Mouse (Mus musculus): Measurements from ENCODE around the gene Krt19. TPM values are rescaled to one million over a fixed set of nuclear protein-coding genes. Genes with fewer than 3 reads are reported as not detected.
A peak's percentile ranks its signal among the peaks of the same experiment; 100 is the strongest.

The Krt19 gene
- total and polyA plus RNA-seq, 2 experiments: 2.4 to 4.5 TPM

DNA sequence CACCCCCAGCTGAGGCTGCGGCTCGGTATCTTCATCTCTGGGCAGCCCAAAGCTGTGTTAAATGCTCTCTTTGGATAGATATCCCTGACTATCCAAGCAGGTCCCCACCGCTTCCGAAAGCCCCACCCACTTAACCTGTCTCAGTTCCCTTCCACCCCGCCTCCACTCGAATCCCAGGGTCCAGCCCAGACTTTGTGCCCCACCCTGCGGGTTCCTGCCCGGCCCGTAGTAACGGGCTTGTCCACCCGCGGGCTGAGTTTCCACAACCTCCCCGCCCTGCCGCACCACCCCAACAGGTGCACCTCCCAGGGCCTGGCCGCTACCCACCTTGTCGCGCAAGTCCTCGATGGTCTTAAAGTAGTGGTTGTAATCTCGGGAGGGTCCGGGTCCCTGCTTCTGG, 3.4 kb downstream of the Krt19 start:
- Histone ChIP-seq H3K4me3 (ENCODE audit: insufficient read depth, low read depth, low read length) (peak overlapping the region; percentile 51; the same call in 1 of the 2 replicates), H3K36me3 (ENCODE audit: control insufficient read depth, insufficient read depth, low read length) (no peaks in the 10 kb centered on the region), H3K27ac (replicated peaks; ENCODE audit: insufficient read depth, low read depth, low read length) (no peak overlapping the region; the same call in 1 of the 2 replicates), H3K79me2 (ENCODE audit: control insufficient read depth, insufficient read depth, low read length) (no peaks in the 10 kb centered on the region), H3K4me1 (ENCODE audit: control insufficient read depth, insufficient read depth, low read length) (no peaks in the 10 kb centered on the region), H3K27me3 (ENCODE audit: control insufficient read depth, insufficient read depth, low read length) (peaks cover 8% of the 10 kb centered on the region), H3K9ac (ENCODE audit: low read depth, low read length) (no peak overlapping the region)
- 4% methylated on average over 20 of the region's 20 CpGs for WGBS
- no peak for DNase-seq (ENCODE audit: extremely low read depth, low read depth, low spot score)
- TF ChIP-seq POLR2A (IDR thresholded peaks at IDR 0.05; ENCODE audit: extremely low read depth, insufficient read depth, low read length) (no peak), CTCF (IDR thresholded peaks at IDR 0.05; ENCODE audit: low read depth, low read length) (no peak)

DNA sequence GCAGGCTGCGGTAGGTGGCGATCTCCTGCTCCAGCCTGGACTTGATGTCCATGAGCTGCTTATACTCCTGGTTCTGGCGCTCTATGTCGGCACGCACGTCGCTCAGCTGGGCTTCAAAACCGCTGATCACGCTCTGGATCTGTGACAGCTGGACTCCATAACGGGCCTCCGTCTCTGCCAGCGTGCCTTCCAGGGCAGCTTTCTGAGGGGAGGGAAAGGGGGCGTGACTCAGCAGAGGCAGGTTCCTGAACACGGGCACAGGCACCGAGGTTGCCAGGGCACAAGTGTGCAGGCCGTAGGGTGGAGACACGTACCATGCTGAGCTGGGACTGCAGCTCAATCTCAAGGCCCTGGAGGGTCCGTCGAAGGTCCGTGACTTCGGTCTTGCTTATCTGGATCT, 7.5 kb downstream of the Krt19 start:
- Histone ChIP-seq H3K27ac (replicated peaks; ENCODE audit: insufficient read depth, low read depth, low read length) (no peak overlapping the region), H3K27me3 (ENCODE audit: control insufficient read depth, insufficient read depth, low read length) (peaks cover 8% of the 10 kb centered on the region), H3K9ac (ENCODE audit: low read depth, low read length) (no peak overlapping the region), H3K4me1 (ENCODE audit: control insufficient read depth, insufficient read depth, low read length) (no peaks in the 10 kb centered on the region), H3K4me3 (ENCODE audit: insufficient read depth, low read depth, low read length) (no peak overlapping the region), H3K36me3 (ENCODE audit: control insufficient read depth, insufficient read depth, low read length) (no peaks in the 10 kb centered on the region), H3K79me2 (ENCODE audit: control insufficient read depth, insufficient read depth, low read length) (no peaks in the 10 kb centered on the region)
- WGBS: 83% methylated on average over 21 of the region's 21 CpGs
- DNase-seq (ENCODE audit: extremely low read depth, low read depth, low spot score): no peak
- TF ChIP-seq CTCF (IDR thresholded peaks at IDR 0.05; ENCODE audit: low read depth, low read length) (no peak), POLR2A (IDR thresholded peaks at IDR 0.05; ENCODE audit: extremely low read depth, insufficient read depth, low read length) (no peak)

DNA sequence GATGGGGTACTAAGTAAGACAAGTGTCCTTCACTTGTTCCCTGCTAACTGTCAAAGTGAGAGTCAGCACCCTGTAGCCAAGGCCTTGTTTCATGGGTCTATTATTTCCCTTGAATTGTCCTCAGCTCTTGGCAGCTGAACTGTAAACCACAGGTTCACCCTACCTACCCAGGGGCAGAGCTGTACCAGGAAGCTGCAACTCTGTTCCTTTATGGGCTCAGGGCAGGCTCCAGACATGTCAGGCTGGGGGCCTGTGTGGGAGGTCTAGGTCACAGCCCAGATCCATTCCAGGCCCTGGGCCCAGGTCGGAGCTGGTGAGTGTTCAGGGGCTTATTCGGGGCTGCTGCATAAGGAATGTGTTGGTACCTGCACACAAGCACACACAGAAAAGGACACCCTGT, 9.1 kb downstream of the Krt19 start:
- no peak overlapping the region for H3K9ac ChIP-seq (ENCODE audit: low read depth, low read length)
- no peak overlapping the region for H3K4me3 ChIP-seq (ENCODE audit: insufficient read depth, low read depth, low read length)
- no peak for DNase-seq (ENCODE audit: extremely low read depth, low read depth, low spot score)
- no peaks in the 10 kb centered on the region; the same call in 1 of the 2 replicates for H3K27me3 ChIP-seq (ENCODE audit: control insufficient read depth, insufficient read depth, low read length)
- no peaks in the 10 kb centered on the region for H3K4me1 ChIP-seq (ENCODE audit: control insufficient read depth, insufficient read depth, low read length)
- H3K79me2 ChIP-seq (ENCODE audit: control insufficient read depth, insufficient read depth, low read length): no peaks in the 10 kb centered on the region
- no peaks in the 10 kb centered on the region for H3K36me3 ChIP-seq (ENCODE audit: control insufficient read depth, insufficient read depth, low read length)
- TF ChIP-seq CTCF (IDR thresholded peaks at IDR 0.05; ENCODE audit: low read depth, low read length) (no peak), POLR2A (IDR thresholded peaks at IDR 0.05; ENCODE audit: extremely low read depth, insufficient read depth, low read length) (no peak)
- 82% methylated on average over 2 of the region's 2 CpGs for WGBS
- H3K27ac ChIP-seq (replicated peaks; ENCODE audit: insufficient read depth, low read depth, low read length): no peak overlapping the region

DNA sequence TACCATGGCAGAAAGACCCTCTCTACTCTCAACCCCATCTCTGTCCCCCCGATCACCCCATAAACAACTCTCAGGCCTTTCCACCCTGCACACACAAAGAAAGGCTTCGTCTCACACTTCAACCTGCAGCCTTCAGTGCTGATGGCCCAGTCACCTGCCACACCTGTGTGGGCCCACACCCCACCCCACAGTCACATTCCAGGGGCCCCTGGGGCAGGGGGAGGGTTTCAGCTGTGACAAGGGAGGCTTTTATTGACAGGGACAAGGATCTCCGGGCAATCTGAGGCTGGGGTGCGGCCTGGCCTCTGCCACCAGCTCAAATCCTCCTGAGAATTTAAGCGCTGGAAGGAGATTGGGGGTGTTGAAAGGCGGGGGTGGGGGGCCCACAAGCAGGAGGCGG, 9.7 kb downstream of the Krt19 start:
- Histone ChIP-seq H3K4me3 (ENCODE audit: insufficient read depth, low read depth, low read length) (no peak overlapping the region), H3K36me3 (ENCODE audit: control insufficient read depth, insufficient read depth, low read length) (no peaks in the 10 kb centered on the region), H3K79me2 (ENCODE audit: control insufficient read depth, insufficient read depth, low read length) (no peaks in the 10 kb centered on the region), H3K27ac (replicated peaks; ENCODE audit: insufficient read depth, low read depth, low read length) (no peak overlapping the region), H3K9ac (ENCODE audit: low read depth, low read length) (no peak overlapping the region), H3K4me1 (ENCODE audit: control insufficient read depth, insufficient read depth, low read length) (no peaks in the 10 kb centered on the region), H3K27me3 (ENCODE audit: control insufficient read depth, insufficient read depth, low read length) (no peaks in the 10 kb centered on the region; the same call in 1 of the 2 replicates)
- DNase-seq (ENCODE audit: extremely low read depth, low read depth, low spot score): no peak
- TF ChIP-seq POLR2A (IDR thresholded peaks at IDR 0.05; ENCODE audit: extremely low read depth, insufficient read depth, low read length): no peak
- WGBS: 81% methylated on average over 7 of the region's 7 CpGs

DNA sequence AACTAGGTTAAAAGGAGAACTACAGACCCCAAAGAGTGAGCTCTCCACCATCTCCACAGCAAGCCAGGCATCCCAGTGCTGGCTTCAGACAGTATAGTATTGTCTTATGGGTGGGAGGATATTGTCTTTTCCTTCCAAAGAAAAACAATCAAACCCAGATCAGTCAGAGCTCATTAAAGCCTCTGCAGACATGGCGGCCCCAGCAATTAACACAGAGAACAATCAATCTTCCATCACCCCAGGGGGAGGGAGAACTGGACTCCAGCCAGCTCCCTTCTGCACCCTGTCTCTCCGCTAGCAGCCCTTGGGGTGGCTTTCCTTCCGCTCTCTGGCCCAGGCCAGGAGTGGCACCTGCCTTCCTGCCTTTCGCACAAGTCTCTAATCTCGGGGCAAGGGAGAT, 10.8 kb downstream of the Krt19 start:
- no peak for TF ChIP-seq CTCF (IDR thresholded peaks at IDR 0.05; ENCODE audit: low read depth, low read length)
- no peak for TF ChIP-seq POLR2A (IDR thresholded peaks at IDR 0.05; ENCODE audit: extremely low read depth, insufficient read depth, low read length)
- DNase-seq (ENCODE audit: extremely low read depth, low read depth, low spot score): no peak
- WGBS: 49% methylated on average over 5 of the region's 5 CpGs
- Histone ChIP-seq H3K79me2 (ENCODE audit: control insufficient read depth, insufficient read depth, low read length) (no peaks in the 10 kb centered on the region), H3K27me3 (ENCODE audit: control insufficient read depth, insufficient read depth, low read length) (no peaks in the 10 kb centered on the region; the same call in 1 of the 2 replicates), H3K4me1 (ENCODE audit: control insufficient read depth, insufficient read depth, low read length) (no peaks in the 10 kb centered on the region), H3K9ac (ENCODE audit: low read depth, low read length) (no peak overlapping the region), H3K27ac (replicated peaks; ENCODE audit: insufficient read depth, low read depth, low read length) (no peak overlapping the region), H3K4me3 (ENCODE audit: insufficient read depth, low read depth, low read length) (no peak overlapping the region), H3K36me3 (ENCODE audit: control insufficient read depth, insufficient read depth, low read length) (no peaks in the 10 kb centered on the region)

DNA sequence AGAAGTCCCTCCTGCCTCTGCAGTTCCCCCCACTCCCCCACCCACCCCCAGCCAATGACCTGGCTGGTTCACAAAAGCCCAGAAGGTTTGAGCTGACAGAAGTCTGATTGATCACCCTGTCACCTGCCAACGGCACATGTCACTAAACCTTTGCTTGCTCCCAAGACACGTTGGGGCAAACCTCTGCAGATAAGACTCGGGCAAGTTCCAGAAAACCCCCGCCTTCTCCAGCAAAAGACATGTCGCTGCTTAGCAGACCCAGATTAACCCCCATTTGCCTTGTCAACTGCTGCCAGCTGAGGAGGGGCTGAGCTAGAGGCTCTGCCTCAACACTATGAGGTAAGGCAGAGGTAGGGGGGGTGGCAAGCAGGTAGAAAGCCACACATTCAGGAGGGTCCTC, 11.9 kb downstream of the Krt19 start:
- WGBS: 20% methylated on average over 5 of the region's 5 CpGs
- Histone ChIP-seq H3K4me3 (ENCODE audit: insufficient read depth, low read depth, low read length) (no peak overlapping the region), H3K27ac (replicated peaks; ENCODE audit: insufficient read depth, low read depth, low read length) (no peak overlapping the region), H3K79me2 (ENCODE audit: control insufficient read depth, insufficient read depth, low read length) (no peaks in the 10 kb centered on the region), H3K27me3 (ENCODE audit: control insufficient read depth, insufficient read depth, low read length) (no peaks in the 10 kb centered on the region; the same call in 1 of the 2 replicates), H3K4me1 (ENCODE audit: control insufficient read depth, insufficient read depth, low read length) (no peaks in the 10 kb centered on the region), H3K9ac (ENCODE audit: low read depth, low read length) (no peak overlapping the region), H3K36me3 (ENCODE audit: control insufficient read depth, insufficient read depth, low read length) (no peaks in the 10 kb centered on the region)
- DNase-seq (ENCODE audit: extremely low read depth, low read depth, low spot score): no peak
- TF ChIP-seq POLR2A (IDR thresholded peaks at IDR 0.05; ENCODE audit: extremely low read depth, insufficient read depth, low read length) (no peak), CTCF (IDR thresholded peaks at IDR 0.05; ENCODE audit: low read depth, low read length) (no peak)

Data from liver, adult 2 months (tissue).